Mouse (Mus musculus): Measurements from ENCODE around the gene Hsd3b1. TPM values are rescaled to one million over a fixed set of nuclear protein-coding genes. Genes with fewer than 3 reads are reported as not detected.

Hsd3b1 gene
- polyA plus RNA-seq, 1 experiment: 0.22 TPM

GRCm38 (mm10) chr3:98880216-98880615 lies 20.6 kb upstream of the Hsd3b1 start:
- TF ChIP-seq POLR2A (IDR thresholded peaks at IDR 0.05; ENCODE audit: low read depth, low read length) (no peak), CTCF (conservative IDR thresholded peaks at IDR 0.05; ENCODE audit: insufficient read depth, insufficient read length, low read depth, low read length) (no peak)
- Histone ChIP-seq H3K4me1 (ENCODE audit: control insufficient read depth, insufficient read depth, low read length) (0 out of 2 replicates have a peak, but pooled peaks cover 3% of the 10 kb centered on the region), H3K36me3 (ENCODE audit: control insufficient read depth, insufficient read depth, low read length) (peaks cover 4% of the 10 kb centered on the region; the same call in 1 of the 2 replicates), H3K27me3 (replicated peaks; ENCODE audit: control insufficient read depth, insufficient read depth, low read length) (no peaks in the 10 kb centered on the region), H3K27ac (ENCODE audit: insufficient read depth, low read depth, low read length) (no peak overlapping the region), H3K4me3 (ENCODE audit: insufficient read depth, low read depth, low read length) (no peak overlapping the region)
- DNase-seq: no peak
- 78% methylated on average over 6 of the region's 6 CpGs for WGBS

GRCm38 (mm10) chr3:98868219-98868618 lies 8.6 kb upstream of the Hsd3b1 start:
- Histone ChIP-seq H3K27me3 (replicated peaks; ENCODE audit: control insufficient read depth, insufficient read depth, low read length) (no peaks in the 10 kb centered on the region), H3K4me1 (ENCODE audit: control insufficient read depth, insufficient read depth, low read length) (no peaks in the 10 kb centered on the region), H3K36me3 (ENCODE audit: control insufficient read depth, insufficient read depth, low read length) (no peaks in the 10 kb centered on the region), H3K27ac (ENCODE audit: insufficient read depth, low read depth, low read length) (no peak overlapping the region), H3K4me3 (ENCODE audit: insufficient read depth, low read depth, low read length) (no peak overlapping the region)
- no peak for DNase-seq
- TF ChIP-seq POLR2A (IDR thresholded peaks at IDR 0.05; ENCODE audit: low read depth, low read length) (no peak), CTCF (conservative IDR thresholded peaks at IDR 0.05; ENCODE audit: insufficient read depth, insufficient read length, low read depth, low read length) (no peak)
- WGBS: 79% methylated on average over 2 of the region's 2 CpGs

- Histone ChIP-seq H3K4me1 (ENCODE audit: control insufficient read depth, insufficient read depth, low read length) (no peaks in the 10 kb centered on the region), H3K27ac (ENCODE audit: insufficient read depth, low read depth, low read length) (no peak overlapping the region), H3K4me3 (ENCODE audit: insufficient read depth, low read depth, low read length) (no peak overlapping the region), H3K36me3 (ENCODE audit: control insufficient read depth, insufficient read depth, low read length) (no peaks in the 10 kb centered on the region), H3K27me3 (replicated peaks; ENCODE audit: control insufficient read depth, insufficient read depth, low read length) (no peaks in the 10 kb centered on the region)
- 100% methylated on average over 1 of the region's 1 CpGs for WGBS
- TF ChIP-seq POLR2A (IDR thresholded peaks at IDR 0.05; ENCODE audit: low read depth, low read length) (no peak), CTCF (conservative IDR thresholded peaks at IDR 0.05; ENCODE audit: insufficient read depth, insufficient read length, low read depth, low read length) (no peak)
- DNase-seq: no peak
Measured at GRCm38 (mm10) chr3:98862800-98863199, 3.2 kb upstream of the Hsd3b1 start.

GRCm38 (mm10) chr3:98858051-98858450 lies 1.5 kb downstream of the Hsd3b1 start:
- Histone ChIP-seq H3K27ac (ENCODE audit: insufficient read depth, low read depth, low read length) (no peak overlapping the region), H3K27me3 (replicated peaks; ENCODE audit: control insufficient read depth, insufficient read depth, low read length) (no peaks in the 10 kb centered on the region), H3K36me3 (ENCODE audit: control insufficient read depth, insufficient read depth, low read length) (no peaks in the 10 kb centered on the region), H3K4me1 (ENCODE audit: control insufficient read depth, insufficient read depth, low read length) (no peaks in the 10 kb centered on the region), H3K4me3 (ENCODE audit: insufficient read depth, low read depth, low read length) (no peak overlapping the region)
- WGBS: 80% methylated on average over 2 of the region's 2 CpGs
- TF ChIP-seq POLR2A (IDR thresholded peaks at IDR 0.05; ENCODE audit: low read depth, low read length): no peak
- no peak for TF ChIP-seq CTCF (conservative IDR thresholded peaks at IDR 0.05; ENCODE audit: insufficient read depth, insufficient read length, low read depth, low read length)
- no peak for DNase-seq

GRCm38 (mm10) chr3:98856892-98857291 lies 2.7 kb downstream of the Hsd3b1 start:
- H3K27me3 ChIP-seq (replicated peaks; ENCODE audit: control insufficient read depth, insufficient read depth, low read length): no peaks in the 10 kb centered on the region
- WGBS: 52% methylated on average over 1 of the region's 1 CpGs
- TF ChIP-seq POLR2A (IDR thresholded peaks at IDR 0.05; ENCODE audit: low read depth, low read length): no peak
- no peak for TF ChIP-seq CTCF (conservative IDR thresholded peaks at IDR 0.05; ENCODE audit: insufficient read depth, insufficient read length, low read depth, low read length)
- H3K4me1 ChIP-seq (ENCODE audit: control insufficient read depth, insufficient read depth, low read length): no peaks in the 10 kb centered on the region
- no peaks in the 10 kb centered on the region for H3K36me3 ChIP-seq (ENCODE audit: control insufficient read depth, insufficient read depth, low read length)
- no peak overlapping the region for H3K27ac ChIP-seq (ENCODE audit: insufficient read depth, low read depth, low read length)
- no peak for DNase-seq
- H3K4me3 ChIP-seq (ENCODE audit: insufficient read depth, low read depth, low read length): no peak overlapping the region

GRCm38 (mm10) chr3:98855160-98855559 lies 4.4 kb downstream of the Hsd3b1 start:
- Histone ChIP-seq H3K4me1 (ENCODE audit: control insufficient read depth, insufficient read depth, low read length) (no peaks in the 10 kb centered on the region), H3K4me3 (ENCODE audit: insufficient read depth, low read depth, low read length) (no peak overlapping the region), H3K36me3 (ENCODE audit: control insufficient read depth, insufficient read depth, low read length) (no peaks in the 10 kb centered on the region), H3K27ac (ENCODE audit: insufficient read depth, low read depth, low read length) (no peak overlapping the region), H3K27me3 (replicated peaks; ENCODE audit: control insufficient read depth, insufficient read depth, low read length) (0 out of 2 replicates have a peak, but pooled peaks cover 1% of the 10 kb centered on the region)
- TF ChIP-seq POLR2A (IDR thresholded peaks at IDR 0.05; ENCODE audit: low read depth, low read length): no peak
- TF ChIP-seq CTCF (conservative IDR thresholded peaks at IDR 0.05; ENCODE audit: insufficient read depth, insufficient read length, low read depth, low read length): no peak
- WGBS: 80% methylated on average over 3 of the region's 3 CpGs
- no peak for DNase-seq

GRCm38 (mm10) chr3:98853685-98854084 lies 5.9 kb downstream of the Hsd3b1 start:
- Histone ChIP-seq H3K27ac (ENCODE audit: insufficient read depth, low read depth, low read length) (no peak overlapping the region), H3K36me3 (ENCODE audit: control insufficient read depth, insufficient read depth, low read length) (no peaks in the 10 kb centered on the region), H3K27me3 (replicated peaks; ENCODE audit: control insufficient read depth, insufficient read depth, low read length) (0 out of 2 replicates have a peak, but pooled peaks cover 1% of the 10 kb centered on the region), H3K4me1 (ENCODE audit: control insufficient read depth, insufficient read depth, low read length) (no peaks in the 10 kb centered on the region), H3K4me3 (ENCODE audit: insufficient read depth, low read depth, low read length) (no peak overlapping the region)
- DNase-seq: peak; percentile 67
- no peak for TF ChIP-seq CTCF (conservative IDR thresholded peaks at IDR 0.05; ENCODE audit: insufficient read depth, insufficient read length, low read depth, low read length)
- TF ChIP-seq POLR2A (IDR thresholded peaks at IDR 0.05; ENCODE audit: low read depth, low read length): no peak
- 5% methylated on average over 1 of the region's 1 CpGs for WGBS
